Mouse (Mus musculus) embryo, embryonic 11 days (tissue): ENCODE measurements around the gene Emsy.

ENCODE experiments used
- DNase-seq: peaks from one replicate; pipeline ENCODE4 v3.0.0-alpha.2; 2015

Emsy gene

DNA sequence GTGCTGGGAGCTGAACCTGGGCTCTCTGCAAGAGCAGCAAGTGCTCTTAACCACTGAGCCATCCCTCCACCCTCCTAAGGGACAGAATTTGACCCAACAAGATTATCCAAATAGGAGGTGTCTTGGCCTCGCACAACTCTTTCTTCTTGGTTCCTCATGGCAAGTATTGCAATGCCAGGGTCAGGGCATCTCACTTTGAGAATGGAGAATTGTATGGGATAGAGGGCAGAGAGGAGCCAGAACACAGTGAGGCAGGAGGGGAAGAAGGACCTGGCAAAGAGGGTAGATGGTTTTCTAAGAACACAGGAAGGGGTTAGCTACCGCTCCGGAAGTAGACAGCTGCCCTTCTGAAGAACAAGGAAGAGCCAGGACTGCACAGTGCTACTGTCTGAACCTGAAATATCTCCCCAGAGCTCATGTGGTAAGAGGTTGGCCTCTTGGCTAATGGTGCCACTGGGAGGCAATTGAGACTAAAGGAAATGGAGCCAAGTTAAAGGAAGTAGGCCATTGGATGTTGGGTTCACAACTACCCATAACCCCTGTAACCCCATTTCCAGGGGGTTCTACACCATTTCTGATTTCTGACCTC lies 80.8 kb downstream of the Emsy start:
- no peak for DNase-seq

DNA sequence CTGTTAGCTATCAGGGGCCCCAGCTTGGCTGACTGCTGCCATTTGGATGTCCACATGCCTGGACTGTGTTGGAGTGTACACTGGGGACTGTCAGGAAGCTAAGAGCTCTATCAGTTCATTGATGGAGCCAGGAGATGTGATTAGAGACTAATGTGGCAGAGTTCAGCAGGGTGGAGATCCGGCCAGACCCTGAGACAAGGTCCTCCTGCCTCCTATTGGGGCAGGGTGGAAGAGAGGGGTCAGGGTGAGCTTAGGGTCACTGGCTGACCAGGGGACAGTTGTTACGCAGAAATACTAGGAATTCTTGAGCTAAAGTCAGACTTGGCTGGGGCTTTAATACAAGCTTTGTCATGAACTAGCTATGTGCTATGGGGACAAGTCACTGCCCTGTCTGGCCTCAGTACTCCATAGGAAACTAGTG lies 81.8 kb downstream of the Emsy start:
- no peak for DNase-seq

DNA sequence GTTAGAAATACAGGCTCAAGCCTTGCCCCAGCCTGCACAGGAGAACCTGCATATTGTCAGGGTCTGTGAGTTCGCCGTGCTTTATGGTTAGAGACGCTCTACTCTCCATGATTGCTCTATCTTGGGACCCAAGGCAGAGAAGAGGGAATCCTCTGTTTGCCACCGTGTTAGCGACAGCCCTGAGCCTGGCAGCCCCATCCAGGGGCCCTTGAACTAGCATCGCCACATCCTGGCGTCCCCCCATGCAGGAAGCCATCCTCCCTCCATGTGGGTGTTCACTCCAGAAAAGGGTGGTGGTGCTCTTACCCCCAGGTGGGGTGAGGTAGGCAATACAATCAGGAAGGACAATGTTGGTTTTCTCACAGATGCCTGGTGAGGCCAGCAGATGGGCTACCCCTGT lies 82.3 kb downstream of the Emsy start:
- DNase-seq = no peak

DNA sequence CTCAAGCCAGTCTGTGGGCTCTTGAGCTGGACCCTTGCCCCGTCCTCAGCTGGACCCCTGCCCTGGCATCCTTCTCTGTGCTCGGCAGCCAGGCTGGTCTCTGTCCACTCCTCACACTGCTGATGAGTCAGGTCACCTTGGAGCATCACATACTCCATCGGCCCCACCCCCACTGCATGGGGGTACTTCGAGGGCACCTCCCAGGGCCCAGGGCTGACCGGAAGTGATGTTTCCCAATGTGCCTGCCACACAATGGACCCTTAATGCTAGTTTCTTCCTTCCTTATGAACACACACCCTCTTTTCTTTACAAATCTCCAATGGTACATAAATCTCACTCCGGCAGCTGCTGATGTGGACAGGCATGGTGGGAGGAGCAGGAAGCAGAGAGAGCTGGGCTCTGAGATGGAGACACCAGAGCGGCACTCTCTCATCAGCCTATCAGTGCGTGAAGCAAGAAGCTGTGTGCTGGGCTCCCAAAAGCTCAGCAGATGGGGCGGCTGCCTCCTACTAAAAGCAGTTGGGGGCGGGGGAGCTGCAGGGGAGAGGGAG lies 83.3 kb downstream of the Emsy start:
- peak; percentile 57 for DNase-seq

DNA sequence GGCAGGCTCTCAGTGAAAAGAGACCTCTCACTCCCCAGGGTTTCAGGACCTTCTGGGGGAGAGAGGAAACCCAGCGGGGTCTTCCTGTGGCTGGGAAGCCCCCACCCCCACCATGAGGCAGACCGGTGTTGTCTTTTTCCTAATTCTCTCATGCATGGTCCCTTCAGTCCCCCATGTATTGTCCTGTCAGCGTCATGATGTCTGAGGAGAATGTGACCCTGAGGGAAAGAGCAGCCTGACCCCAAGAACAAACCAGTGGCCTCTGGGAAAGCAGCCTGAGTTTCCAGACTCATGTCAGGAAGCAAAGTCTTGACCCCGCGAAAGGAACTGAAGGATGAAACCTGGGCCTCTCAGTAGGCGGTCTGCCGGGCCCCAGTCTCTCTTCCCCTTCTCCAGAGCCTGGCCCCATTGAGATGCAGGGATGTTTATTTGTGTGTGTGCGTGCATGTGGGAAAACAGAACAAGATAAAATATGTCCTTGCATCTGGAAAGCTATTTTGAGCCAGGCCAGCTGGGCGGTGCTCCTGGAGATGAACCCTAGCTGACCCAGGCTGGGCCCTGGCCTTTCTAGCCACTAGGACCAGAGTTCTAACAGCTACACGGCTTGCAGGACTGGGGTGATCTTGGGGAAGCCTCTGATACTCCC lies 84.2 kb downstream of the Emsy start:
- peak; percentile 55 for DNase-seq

DNA sequence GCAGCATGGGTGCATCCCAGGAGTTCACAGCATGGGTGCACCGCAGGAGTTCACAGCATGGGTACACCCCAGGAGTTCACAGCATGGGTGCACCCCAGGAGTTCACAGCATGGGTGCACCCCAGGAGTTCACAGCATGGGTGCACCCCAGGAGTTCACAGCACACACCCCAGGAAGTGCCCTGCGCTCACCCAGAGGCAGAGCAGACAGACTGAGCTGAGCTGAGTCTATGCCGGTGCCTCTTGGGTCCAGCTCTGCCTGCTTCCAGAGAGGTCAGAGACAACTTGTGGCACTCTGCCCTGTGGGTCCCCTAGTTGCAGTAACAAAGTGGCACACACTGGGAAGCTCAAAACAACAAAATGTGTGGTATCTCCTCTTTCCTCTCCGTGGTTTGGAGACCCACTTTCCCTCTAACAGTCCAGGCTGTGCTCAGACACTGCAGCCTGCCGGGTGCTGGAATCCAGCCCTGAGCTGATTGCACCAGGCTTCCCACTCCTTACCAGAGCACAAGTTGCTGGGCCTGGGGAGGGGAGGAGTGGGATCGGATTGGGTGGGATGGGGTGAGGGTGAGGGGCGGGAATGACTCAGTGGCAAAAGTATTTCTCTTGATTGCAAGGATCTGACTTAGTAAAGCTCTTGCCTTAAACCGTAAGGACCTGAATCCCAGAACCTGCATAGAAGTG lies 85.6 kb downstream of the Emsy start:
- DNase-seq = no peak

DNA sequence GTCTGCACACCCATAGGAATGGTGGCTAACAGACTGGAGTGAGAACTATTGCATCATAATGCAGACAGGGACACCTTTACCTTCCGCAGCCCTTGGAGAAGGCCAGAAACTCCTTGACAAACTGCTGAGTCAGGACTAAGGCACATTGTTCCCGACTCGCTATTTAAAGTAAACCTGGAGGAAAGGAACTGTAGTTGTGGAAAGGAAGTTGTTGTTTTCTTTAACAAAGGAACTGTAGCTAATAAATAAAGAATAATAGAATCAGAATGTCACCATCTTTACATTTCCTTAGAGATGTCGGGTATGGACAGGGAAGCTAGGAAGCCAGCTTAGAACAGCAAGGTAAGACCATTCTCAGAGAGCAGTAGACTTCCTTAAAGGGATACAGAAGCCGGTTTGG lies 89.5 kb downstream of the Emsy start:
- no peak for DNase-seq

DNA sequence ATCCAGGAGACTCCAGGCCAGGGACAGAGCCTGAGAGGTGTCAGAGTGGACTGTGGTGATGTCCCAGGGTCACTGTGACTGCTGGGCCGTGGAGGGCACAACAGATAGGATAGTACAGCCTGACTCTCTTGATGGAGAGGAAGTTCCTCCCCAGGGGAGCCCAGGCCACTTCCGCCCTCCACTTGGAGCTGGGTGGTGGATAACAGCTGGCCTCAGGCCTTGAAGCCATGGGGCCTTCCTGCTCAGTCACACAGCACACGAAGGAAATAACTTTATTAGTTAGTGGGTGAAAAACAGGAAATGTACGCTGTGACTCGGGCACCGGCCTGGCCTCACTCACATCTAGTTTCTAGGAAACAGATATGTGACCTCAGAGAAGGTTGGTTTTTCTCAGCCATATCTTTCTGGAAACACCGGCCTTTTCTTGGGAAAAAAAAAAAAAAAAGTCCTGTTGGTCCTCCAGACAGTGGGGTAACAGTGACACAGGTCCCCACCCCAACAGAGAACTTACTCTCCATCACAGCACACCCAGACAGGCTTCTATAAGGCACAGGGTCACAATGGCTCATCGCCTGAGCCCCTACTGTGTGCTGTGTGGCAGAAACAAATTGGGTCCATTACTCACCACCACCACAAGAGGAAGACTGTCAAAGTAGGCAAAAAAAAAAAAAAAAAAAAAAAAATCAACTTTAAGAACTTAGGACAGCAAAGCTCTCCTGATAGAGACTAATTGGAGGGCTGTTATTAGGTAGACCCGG lies 91.8 kb downstream of the Emsy start:
- DNase-seq = no peak

DNA sequence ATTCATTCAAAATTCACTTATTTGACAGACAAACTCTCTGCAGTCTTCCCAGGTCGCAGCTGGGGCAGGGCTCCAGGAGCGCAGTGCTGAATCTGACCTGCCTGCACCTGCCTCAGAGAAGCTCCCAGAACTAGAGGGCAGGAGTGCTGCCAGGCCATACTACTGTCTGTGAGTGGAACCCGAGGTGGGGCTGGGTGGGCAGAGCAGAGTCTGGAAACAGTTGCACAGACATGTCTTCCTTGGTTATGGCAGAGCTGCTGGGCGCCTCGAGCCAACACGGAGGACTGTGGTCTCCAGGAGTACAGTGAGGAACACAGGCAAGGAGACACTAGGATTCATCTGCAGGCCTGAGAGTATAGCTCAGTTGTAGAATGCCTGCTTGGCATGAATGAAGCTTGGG lies 92.6 kb downstream of the Emsy start:
- no peak for DNase-seq

DNA sequence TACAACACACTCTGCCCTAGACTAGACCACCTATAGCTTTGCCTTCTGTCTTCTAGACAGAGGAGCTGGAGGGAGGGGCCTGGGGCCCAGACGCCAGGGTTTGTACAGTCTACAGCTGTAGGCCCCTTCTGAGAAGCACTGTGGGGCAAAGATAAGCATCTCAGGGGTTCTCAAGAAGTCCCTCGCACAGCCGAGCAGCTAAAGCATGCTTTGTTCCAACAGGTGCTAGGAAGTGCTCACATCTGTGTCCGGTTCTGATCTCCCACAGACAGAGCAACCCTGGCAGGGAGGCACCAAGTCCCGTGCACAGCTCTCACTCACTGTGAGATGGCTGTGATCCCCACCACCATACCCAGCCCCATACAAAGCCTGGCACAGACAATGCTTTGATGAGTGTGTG lies 93.6 kb downstream of the Emsy start:
- no peak for DNase-seq

DNA sequence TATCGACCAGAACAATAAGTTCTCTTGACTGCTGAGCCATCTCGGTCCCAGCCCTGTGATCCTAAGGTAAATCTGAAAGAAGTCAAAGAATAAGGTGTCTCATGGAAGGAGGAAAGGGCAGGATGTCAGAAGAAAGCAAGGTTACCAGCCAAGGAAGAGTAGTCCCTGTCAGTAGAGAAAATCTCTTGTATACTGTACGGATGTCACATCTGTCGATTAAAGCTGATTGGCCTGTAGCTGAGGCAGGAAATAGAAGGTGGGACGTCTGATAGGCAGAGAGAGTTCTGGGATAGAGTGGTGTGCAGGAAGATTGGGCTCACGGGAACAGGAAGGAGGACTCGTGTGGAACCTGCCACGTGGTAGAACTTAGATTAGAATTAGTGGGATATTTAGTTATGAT lies 94.4 kb downstream of the Emsy start:
- no peak for DNase-seq

DNA sequence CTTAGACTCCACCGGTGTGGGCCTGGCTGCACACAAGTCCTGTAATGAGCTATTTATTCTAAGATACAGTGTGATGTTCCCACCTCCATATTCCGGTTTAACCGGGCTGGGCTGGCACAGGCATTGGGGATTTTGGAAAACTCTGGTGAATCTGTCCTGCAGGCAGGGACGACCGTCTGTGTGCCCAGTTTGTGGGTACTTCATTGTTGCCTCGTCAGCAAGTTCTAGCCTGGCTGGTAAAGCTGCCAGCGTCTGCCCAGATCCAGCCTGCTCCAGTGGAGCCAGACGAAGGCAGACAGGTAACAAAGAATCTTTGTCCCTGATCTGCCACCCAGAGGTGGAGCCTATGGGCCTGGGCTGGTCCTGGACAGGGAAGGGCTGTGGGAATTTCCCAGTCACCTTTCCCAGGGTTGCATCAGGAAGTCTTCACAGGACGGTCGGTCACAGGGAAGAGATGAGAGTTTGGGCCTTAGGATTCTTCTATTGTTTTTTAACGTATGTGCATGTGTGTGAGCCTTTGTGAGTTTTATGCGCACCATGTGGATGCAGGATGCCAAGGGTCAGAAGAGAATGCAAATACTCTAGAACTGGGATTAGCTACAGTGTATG lies 94.9 kb downstream of the Emsy start:
- DNase-seq = no peak

DNA sequence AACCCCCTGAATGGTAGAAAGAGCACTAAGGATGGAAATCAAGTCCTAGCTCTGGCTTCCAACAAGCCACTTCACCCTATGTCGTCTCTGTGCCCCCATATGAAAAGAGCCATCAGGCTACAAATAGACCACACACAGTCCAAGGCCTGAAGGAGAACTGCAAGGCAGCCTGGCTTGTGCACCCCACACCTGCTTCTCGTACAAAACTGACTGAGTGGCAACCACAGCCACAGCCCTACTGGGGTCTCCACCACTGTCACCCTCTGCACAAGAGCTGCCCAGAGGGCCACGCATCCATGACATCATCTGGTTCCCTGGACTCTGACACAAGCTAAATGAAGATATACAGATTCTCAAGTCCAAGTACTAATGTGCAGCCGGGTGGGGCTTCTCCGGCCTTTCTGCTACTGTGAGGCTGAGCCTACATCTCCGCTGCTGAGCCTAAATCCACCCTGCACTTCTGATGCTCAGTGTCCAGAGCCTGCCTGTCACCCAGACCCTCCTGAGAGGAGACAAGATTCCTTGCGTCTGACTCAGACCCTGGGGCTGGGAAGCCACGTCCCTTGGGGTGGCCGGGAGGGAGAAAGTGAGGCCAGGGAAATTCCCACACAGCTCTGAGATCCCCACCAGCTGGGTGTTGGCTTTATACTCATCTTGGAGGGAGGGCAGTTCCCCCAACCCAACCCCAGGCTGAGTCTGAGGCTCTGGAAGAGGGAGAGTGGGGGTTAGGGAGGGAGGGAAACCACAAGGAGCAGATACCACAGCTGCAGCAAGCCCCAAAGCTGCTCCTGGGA lies 98.3 kb downstream of the Emsy start:
- no peak for DNase-seq

DNA sequence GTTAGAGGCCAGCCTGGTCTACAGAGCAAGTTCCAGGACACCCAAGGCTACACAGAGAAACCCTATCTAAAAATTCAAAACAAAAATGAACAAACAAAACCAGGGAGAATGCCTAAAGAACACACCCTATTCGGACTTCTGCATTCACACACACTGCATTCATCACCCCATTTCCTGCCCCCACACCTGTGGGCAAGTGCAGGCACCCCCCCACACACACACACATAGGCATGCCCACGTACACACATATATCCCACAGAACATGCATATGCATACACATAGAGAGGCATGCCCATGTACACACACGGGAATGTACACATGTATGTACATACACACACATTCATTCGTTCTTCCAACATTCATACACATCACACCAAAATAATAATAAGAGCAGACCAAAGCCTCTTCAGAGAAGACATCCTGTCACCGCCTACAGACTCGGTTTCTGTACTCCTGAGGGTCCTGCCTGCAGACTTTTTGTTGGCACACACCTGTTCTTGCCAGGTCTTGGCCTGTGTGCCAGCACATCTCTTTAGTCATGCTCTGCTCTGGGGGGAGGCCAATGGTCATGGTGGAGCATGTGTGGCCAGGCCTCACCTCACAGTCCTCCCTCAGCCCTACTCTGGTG lies 99.7 kb downstream of the Emsy start:
- no peak for DNase-seq

DNA sequence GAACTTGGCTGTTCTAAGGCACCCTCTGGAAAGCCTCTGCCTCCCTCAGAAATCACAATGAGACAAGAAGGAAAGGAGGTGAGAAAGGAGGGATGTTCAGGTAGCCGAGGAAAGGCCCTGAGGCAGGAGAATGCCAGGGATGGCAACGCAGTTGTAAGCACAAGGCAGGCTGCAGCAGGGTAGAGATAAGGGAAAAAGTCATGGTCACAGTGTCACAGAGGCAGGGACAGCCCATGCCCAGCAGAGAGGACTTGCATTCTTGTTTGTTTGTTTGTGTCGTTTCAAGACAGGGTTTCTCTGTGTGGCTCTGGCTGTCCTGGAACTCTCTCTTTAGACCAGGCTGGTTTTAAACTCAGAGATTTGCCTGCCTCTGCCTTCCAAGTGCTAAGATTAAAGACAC lies 105.5 kb downstream of the Emsy start:
- DNase-seq = no peak

DNA sequence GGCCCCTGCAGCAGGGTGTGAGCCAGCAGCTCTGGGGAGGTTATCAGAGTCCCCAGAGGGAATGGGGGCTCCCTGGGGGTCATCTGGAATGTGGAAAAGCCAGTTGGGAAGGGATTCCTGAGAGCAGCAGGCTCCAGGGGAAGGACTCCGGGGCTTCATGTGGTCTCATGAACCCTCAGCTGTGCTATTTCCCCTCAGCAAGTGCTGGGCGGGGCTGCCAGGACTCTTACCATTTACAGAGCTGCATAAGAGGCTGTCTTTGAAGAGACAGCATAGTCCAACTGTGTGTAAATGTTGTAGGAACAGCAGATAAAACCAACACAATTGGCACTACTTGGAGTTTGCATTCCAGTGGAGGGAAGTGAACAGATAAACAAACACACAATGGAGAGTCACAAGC lies 106.0 kb downstream of the Emsy start:
- no peak for DNase-seq

DNA sequence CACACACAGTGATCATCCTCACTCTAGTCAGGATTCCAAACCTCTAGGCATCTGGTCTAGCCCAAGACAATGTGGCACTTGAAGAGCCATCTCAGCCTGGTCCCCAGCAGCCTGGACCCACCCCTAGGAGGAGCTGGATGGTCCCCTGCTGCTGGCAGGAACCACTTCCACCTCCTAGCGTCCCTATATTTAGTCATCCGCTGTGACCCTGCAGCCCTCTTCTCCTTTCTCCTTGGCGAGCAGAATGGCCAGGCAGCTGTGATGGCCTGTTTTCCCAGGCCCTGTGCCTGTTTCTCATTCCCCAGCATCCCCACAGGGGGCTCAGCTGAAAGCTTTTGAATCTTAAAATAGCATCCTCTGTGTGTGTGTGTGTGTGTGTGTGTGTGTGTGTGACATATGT lies 107.7 kb downstream of the Emsy start:
- DNase-seq = peak; percentile 23

DNA sequence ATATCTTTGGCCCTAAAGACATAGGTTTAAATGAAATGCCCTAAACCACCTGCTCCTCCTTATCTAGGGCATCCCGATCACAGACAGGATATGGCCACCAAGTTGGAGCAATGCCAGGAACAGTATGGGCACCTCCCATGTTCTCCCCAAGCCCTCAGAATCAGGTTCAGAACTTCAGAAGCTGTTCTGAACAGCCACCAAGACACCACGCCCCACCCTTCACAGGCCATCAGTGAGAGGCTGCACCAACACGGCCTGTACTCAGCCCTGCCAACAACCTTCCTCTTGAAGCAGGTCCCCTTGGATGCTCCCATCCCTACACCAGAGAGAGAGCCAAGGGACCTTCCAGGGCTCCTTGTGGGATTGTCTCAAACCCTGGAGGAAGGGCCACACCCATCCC lies 112.0 kb downstream of the Emsy start:
- no peak for DNase-seq

DNA sequence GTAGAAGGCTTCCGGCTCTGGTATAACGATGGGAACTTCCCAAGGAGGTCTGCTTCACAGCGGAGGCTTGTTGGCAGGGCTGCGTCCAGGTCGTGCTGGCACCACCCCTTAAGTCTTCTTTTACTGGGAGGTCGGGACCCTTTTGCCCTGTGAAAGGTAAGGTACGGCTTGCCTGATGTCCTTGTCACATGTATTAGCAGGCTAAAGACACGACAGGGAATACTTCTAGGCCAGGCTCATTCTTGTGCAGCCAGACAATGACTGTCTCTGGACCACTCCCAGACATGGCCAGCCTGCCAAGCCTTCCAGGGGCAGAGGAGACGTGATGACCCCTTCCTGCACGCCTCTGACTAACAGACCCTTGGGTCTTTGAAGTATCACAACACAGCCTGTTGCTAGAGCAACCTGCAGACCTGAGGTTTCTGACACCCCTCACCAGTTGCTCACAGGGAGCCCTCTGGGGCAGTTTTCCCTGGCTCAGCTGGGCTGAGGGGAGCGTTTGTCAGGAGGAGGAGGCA lies 112.7 kb downstream of the Emsy start:
- DNase-seq = no peak

DNA sequence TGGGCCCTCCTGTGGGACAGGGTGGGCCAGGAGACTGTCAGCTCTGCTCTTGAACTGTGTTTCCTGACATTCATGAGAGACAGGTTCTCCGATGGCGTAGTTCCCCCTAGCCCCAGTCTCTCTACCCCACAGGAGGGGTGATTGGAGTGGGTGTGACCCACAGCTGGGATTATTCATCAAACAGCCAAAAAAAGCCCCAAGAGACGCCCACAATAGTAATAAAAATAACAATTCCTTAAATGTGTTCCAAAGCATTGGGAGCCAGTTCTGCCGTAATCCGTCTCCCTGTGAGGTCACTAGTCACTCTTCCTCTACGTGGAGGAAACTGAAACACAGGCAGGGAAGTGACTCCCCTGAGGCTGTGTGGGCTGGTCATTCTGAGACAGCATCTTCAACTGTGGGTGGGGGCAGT lies 113.8 kb downstream of the Emsy start:
- no peak for DNase-seq

DNA sequence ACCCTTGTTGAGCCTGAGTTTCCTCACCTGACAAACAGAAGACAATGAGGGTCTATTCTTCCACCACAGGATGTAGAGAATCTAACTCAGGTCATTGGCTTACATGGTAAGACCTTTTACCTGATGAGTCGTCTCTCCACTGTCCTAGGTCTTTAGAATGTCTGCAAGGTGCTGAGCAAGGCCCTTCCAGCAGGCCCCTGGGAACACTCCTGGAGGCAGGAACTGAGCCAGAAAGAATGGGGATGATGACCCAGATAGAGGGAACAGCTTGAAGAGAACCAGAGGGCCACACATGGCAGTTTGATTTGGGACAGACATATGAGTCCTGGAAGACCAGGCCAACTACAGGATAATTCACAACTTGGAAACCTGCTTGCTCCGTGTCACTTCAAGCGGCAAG lies 114.3 kb downstream of the Emsy start:
- no peak for DNase-seq

DNA sequence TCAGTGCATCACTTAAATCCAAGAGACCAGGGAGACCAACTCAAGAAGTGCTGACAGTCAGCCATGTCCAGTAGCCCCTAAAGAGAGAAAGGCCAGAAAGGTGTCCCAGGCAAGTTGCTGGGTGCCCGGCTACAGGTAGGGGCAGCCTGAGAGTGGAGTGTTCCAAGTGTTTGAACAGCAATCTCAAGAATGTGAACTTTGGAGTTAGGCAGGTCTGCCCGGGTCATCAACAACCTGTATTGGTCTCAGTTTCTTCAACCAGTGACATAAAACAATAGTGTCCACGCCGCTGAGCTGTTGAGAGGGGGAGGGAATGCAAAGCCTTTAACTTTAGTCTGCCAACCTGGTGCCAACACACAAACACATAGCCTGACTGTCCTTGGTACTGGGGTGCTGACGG lies 115.0 kb downstream of the Emsy start:
- DNase-seq = no peak
